Mouse (Mus musculus) brain, embryonic 14.5 days (tissue): Measurements from ENCODE around the gene Cd9.

Experiments
- CTCF ChIP-seq: fragments of 200-500 bp; IDR thresholded peaks from 2 replicates; pipeline ENCODE4 v1.5.1; 2012; ENCODE audit warnings: inconsistent platforms, mild to moderate bottlenecking, moderate library complexity, borderline replicate concordance; ENCODE audit not compliant: insufficient read depth, insufficient read length; ENCODE audit errors: extremely low read depth
- POLR2A ChIP-seq: fragments of 200-500 bp; IDR thresholded peaks from 2 replicates; pipeline ENCODE4 v1.6.1; 2012; ENCODE audit warnings: mild to moderate bottlenecking, inconsistent platforms, borderline replicate concordance; ENCODE audit not compliant: poor library complexity, insufficient read depth, insufficient read length, severe bottlenecking; ENCODE audit errors: extremely low read depth

DNA sequence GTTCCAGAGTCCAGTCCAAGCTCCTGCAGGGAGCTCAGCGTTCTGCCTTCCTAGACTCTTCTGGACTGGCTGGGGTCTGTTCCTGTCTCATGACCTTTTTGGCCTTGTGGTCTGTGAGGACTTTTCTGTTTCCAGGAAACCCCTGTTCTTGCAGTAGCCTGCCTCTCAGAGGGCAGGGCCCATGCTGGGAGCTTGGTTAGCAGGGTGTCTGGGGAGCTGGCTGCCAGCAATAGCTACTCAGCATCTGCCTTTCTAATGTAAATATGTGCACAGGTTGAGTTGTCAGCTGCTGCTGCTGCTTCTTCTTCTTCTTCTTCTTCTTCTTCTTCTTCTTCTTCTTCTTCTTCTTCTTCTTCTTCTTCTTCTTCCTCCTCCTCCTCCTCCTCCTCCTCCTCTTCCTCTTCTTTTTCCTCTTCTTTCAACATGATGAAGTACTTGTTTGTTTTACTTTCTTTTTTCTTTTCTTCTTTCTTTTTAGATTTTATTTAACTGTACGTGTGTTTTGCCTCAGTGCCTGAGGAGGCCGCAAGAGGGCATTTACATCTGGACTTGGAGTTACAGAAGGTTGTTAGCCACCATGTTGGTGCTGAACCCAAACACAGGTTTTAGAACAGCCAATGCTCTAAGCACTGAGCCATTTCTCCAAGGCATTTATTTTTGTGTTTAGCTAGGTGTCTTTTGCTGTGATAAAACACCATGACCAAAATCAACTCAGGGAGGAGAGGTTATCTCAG is 10.2 kb upstream of the Cd9 start:
- TF ChIP-seq POLR2A, result no peak
- TF ChIP-seq CTCF, result no peak
